Mouse (Mus musculus) cerebellum, adult 2 months (tissue): Measurements from ENCODE around the gene Psmb7.

Experiments
- CTCF ChIP-seq: fragments of 200-500 bp; IDR thresholded peaks from 2 replicates; pipeline ENCODE4 v1.5.1; 2011; ENCODE audit warnings: low read depth, mild to moderate bottlenecking, control low read depth, low read length, moderate library complexity, borderline replicate concordance; ENCODE audit not compliant: insufficient read depth
- POLR2A ChIP-seq: fragments of 200-500 bp; IDR thresholded peaks from 2 replicates; pipeline ENCODE4 v1.6.1; 2011; ENCODE audit warnings: low read length, control low read depth, borderline replicate concordance; ENCODE audit not compliant: insufficient read depth

- TF ChIP-seq CTCF (no peak), POLR2A (no peak)
Measured at GRCm38 (mm10) chr2:38545706-38546105, 98.2 kb downstream of the Psmb7 start.
